Mouse (Mus musculus): ENCODE measurements around the gene Hoxd11. TPM values are rescaled to one million over a fixed set of nuclear protein-coding genes. Genes with fewer than 3 reads are reported as not detected.

Hoxd11 gene
- total RNA-seq (2023) = not detected in 2 replicates

GRCm38 (mm10) chr2:74678891-74679595 lies at the start of gene Hoxd11:
TSS of gene Hoxd11 (plus strand) at chr2:74679557.

GRCm38 (mm10) chr2:74659507-74660005 lies 19.8 kb upstream of the Hoxd11 start, which contains the start of gene Evx2:
TSS of gene Evx2 (minus strand) at chr2:74659557.

GRCm38 (mm10) chr2:74667842-74668357 lies 11.5 kb upstream of the Hoxd11 start, which contains the start of gene Hoxd13:
TSS of gene Hoxd13 (plus strand) at chr2:74668310.

GRCm38 (mm10) chr2:74674881-74675665 lies 4.3 kb upstream of the Hoxd11 start, which contains the start of gene Hoxd12:
TSS of gene Hoxd12 (plus strand) at chr2:74675013.

GRCm38 (mm10) chr2:74691022-74691951 lies 11.9 kb downstream of the Hoxd11 start, which contains the start of gene Hoxd10:
TSS of gene Hoxd10 (plus strand) at chr2:74691924.

GRCm38 (mm10) chr2:74697567-74698121 lies 18.3 kb downstream of the Hoxd11 start, which contains the start of gene Hoxd9:
TSS of gene Hoxd9 (plus strand) at chr2:74697727.

GRCm38 (mm10) chr2:74704393-74704998 lies 25.1 kb downstream of the Hoxd11 start, which contains the start of gene Hoxd8:
TSS of gene Hoxd8 (plus strand) at chr2:74704615.

GRCm38 (mm10) chr2:74711721-74712621 lies 32.6 kb downstream of the Hoxd11 start, which contains the start of the genes Hoxd3 and Hoxd4:
TSS of gene Hoxd3 (plus strand) at chr2:74711927.
TSS of gene Hoxd4 (plus strand) at chr2:74711929.

GRCm38 (mm10) chr2:74726551-74726950 lies 47.2 kb downstream of the Hoxd11 start, which contains the start of gene Gm28230:
TSS of gene Gm28230 (plus strand) at chr2:74726728.

Other genes with a start within 250 kb of the Hoxd11 start
- 46.7 and 68.0 TPM in 2 replicates for gene Lnpk, start 100.1 kb upstream of the Hoxd11 start, total RNA-seq (2023)
- gene Evx2, start 20.0 kb upstream of the Hoxd11 start, total RNA-seq (2023) = not detected in 2 replicates
- gene Hoxd13, start 11.2 kb upstream of the Hoxd11 start, total RNA-seq (2023) = not detected in 2 replicates
- not detected in 2 replicates for gene Hoxd12, start 4.5 kb upstream of the Hoxd11 start, total RNA-seq (2023)
- gene Hoxd10, start 12.4 kb downstream of the Hoxd11 start, total RNA-seq (2023) = not detected in 2 replicates
- gene Hoxd9, start 18.2 kb downstream of the Hoxd11 start, total RNA-seq (2023) = not detected in 2 replicates
- not detected in 2 replicates for gene Hoxd8, start 25.1 kb downstream of the Hoxd11 start, total RNA-seq (2023)
- not detected in 2 replicates for gene Hoxd3, start 32.4 kb downstream of the Hoxd11 start, total RNA-seq (2023)
- gene Hoxd4, start 32.4 kb downstream of the Hoxd11 start, total RNA-seq (2023) = not detected in 2 replicates
- not detected in 2 replicates for gene Gm28230, start 47.2 kb downstream of the Hoxd11 start, total RNA-seq (2023)
- not detected in 2 replicates for gene Hoxd1, start 83.4 kb downstream of the Hoxd11 start, total RNA-seq (2023)
- 8.9 and 13.5 TPM in 2 replicates for gene Mtx2, start 146.2 kb downstream of the Hoxd11 start, total RNA-seq (2023)